Mouse (Mus musculus) layer of hippocampus, postnatal 25 days (tissue): Measurements from ENCODE around the gene Atat1. TPM values are rescaled to one million over a fixed set of nuclear protein-coding genes. Genes with fewer than 3 reads are reported as not detected.

ENCODE experiments used
- DNase-seq, 2 experiments: peaks; one replicate each; pipeline ENCODE4 v3.0.0; 2022; ENCODE audit warnings: mixed read lengths in 2 of 2, low spot score in 1 of 2; ENCODE audit errors: extremely low spot score in 1 of 2
- microRNA-seq, 2 experiments: library from miRNA; unstranded; fragments of <30 nt; microRNA quantifications; one replicate each; pipeline ENCODE4 v1.2.0; 2021
- total RNA-seq, 2 experiments: library from RNA; stranded (reverse); gene quantifications; 2 replicates each; pipeline ENCODE4 v1.2.3; 2021

The Atat1 gene
- total RNA-seq, 2 experiments from 2014 or later, result 61.1 to 75.3 TPM

DNA sequence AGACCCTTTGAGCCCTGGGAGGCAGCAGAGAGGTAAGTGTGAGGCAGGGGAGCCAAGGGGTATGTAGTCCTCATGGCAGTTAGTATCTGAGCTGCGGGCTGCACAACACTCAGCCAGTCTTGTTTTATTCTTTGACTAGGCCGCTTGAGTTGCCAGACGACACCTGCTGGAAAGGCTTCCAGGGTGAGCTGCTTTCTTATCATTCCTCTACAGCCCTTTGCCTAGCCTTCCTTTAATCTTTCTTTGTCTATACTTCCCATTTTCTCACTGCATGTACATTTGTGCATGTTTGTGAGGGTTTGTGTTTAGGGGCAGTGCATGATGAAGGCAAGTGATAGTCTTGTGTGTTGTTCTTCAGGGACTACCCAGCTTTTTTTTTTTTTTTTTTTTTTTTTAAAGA is 58.9 kb downstream of the Atat1 start:
- no peak for DNase-seq

DNA sequence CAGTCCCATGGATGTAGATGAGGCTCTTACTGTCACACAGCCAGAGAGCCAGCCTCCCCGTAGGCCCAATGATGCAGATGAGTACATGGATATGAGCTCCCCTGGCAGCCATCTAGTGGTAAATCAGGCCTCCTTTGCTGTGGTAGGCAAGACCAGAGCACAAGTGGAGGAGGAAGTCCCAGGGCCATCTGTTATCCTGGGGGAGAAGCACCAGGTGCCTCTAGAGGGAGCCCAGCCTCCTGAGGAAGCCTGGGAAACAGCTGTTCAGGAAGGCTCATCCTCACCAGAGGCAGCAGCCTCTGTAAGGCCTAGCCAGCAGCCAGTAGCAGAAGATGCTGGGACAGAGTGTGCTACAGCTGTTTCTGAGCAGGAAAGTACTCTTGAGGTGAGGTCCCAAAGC is 61.8 kb downstream of the Atat1 start:
- no peak for DNase-seq

Small RNA genes lying within 50 kb of the gene (microRNA-seq; reads per million reads assigned to microRNA genes)
- gene Gm28033, result 0.37 to 0.60 reads per million in 2 experiments
- 0 to 0.37 reads per million in 2 experiments for gene Mir1894

Other genes with a start within 250 kb of the Atat1 start
- gene Vars2, start 242.5 kb downstream of the Atat1 start, total RNA-seq, result 10 to 100 TPM; 33.7 to 42.0 TPM
- gene Gtf2h4, start 236.3 kb downstream of the Atat1 start, total RNA-seq, result 10 to 100 TPM; 30.2 to 33.7 TPM
- gene Ddr1, start 205.5 kb downstream of the Atat1 start, total RNA-seq, result 10 to 100 TPM; 78.5 to 82.0 TPM
- gene Ier3, start 88.4 kb downstream of the Atat1 start, total RNA-seq, result 1 to 10 TPM; 3.2 to 5.1 TPM
- gene Flot1, start 86.8 kb downstream of the Atat1 start, total RNA-seq, result 100 to 1,000 TPM; 122 to 132 TPM
- gene Tubb5, start 71.8 kb downstream of the Atat1 start, total RNA-seq, result 100 to 1,000 TPM; 381 to 413 TPM
- gene Mdc1, start 68.6 kb downstream of the Atat1 start, total RNA-seq, result 10 to 100 TPM; 12.1 to 16.5 TPM
- 1 to 10 TPM; 2.1 to 3.5 TPM for gene Nrm, start 48.8 kb downstream of the Atat1 start, total RNA-seq
- 10 to 100 TPM in 1 of 2 experiments, 1 to 10 TPM in 1; 9.5 to 10.5 TPM for gene Ppp1r18, start 44.5 kb downstream of the Atat1 start, total RNA-seq
- gene Dhx16, start 30.3 kb downstream of the Atat1 start, total RNA-seq, result 10 to 100 TPM; 25.5 to 29.9 TPM
- 10 to 100 TPM; 59.1 to 65.6 TPM for gene 2310061I04Rik, start 12.6 kb downstream of the Atat1 start, total RNA-seq
- 10 to 100 TPM; 34.4 to 35.9 TPM for gene Mrps18b, start 6.3 kb upstream of the Atat1 start, total RNA-seq
- 10 to 100 TPM; 69.9 to 81.9 TPM for gene Ppp1r10, start 6.4 kb upstream of the Atat1 start, total RNA-seq
- gene Abcf1, start 59.7 kb upstream of the Atat1 start, total RNA-seq, result 10 to 100 TPM; 70.3 to 80.6 TPM
- 100 to 1,000 TPM; 143 to 153 TPM for gene Gnl1, start 69.8 kb upstream of the Atat1 start, total RNA-seq
- 10 to 100 TPM; 40.2 to 53.1 TPM for gene Prr3, start 70.2 kb upstream of the Atat1 start, total RNA-seq
- gene H2-T24, start 110.5 kb upstream of the Atat1 start, total RNA-seq, result 1 to 10 TPM; 1.4 to 1.7 TPM
- gene H2-T23, start 122.8 kb upstream of the Atat1 start, total RNA-seq, result 1 to 10 TPM; 3.9 to 4.8 TPM
- 1 to 10 TPM; 6.9 to 8.8 TPM for gene H2-T22, start 132.7 kb upstream of the Atat1 start, total RNA-seq
- gene Gm6034, start 132.9 kb upstream of the Atat1 start, total RNA-seq, result not detected
- 1 to 10 TPM; 1.1 to 1.2 TPM for gene Gm11127, start 148.3 kb upstream of the Atat1 start, total RNA-seq
- not detected for gene Gm19684, start 211.6 kb upstream of the Atat1 start, total RNA-seq
- not detected for gene Gm7030, start 219.3 kb upstream of the Atat1 start, total RNA-seq